Mouse (Mus musculus) CH12.LX (cell line): Measurements from ENCODE around the gene Baat. TPM values are rescaled to one million over a fixed set of nuclear protein-coding genes. Genes with fewer than 3 reads are reported as not detected.
"Not testable (repeated sequence)": the region's sequence is repeated elsewhere in the genome, so short reads cannot be mapped to it uniquely, and the experiment has no call there.

Experiments used
- DNase-seq: peaks from one replicate; pipeline ENCODE4 v3.0.0-alpha.2; 2013; ENCODE audit errors: extremely low read depth
- H3K27ac ChIP-seq: 2 replicates; pipeline ENCODE4 v1.5.1; 2012; ENCODE audit warnings: low read depth, mild to moderate bottlenecking, control low read depth, moderate library complexity; ENCODE audit not compliant: insufficient read depth
- H3K27me3 ChIP-seq: replicated peaks from 2 replicates; pipeline ENCODE3; 2012; ENCODE audit warnings: inconsistent platforms
- H3K36me3 ChIP-seq, 2 experiments: replicated peaks in 1 of 2; 2 replicates each; pipeline versions ENCODE3 to v1.6.1; 2012; ENCODE audit warnings: inconsistent platforms in 1 of 2, low read length in 1 of 2, mild to moderate bottlenecking in 1 of 2, mixed read lengths in 1 of 2, moderate library complexity in 1 of 2; ENCODE audit not compliant: control insufficient read depth in 1 of 2, insufficient read depth in 1 of 2
- H3K4me1 ChIP-seq, 2 experiments: 2 replicates each; pipeline ENCODE4 v1.6.1; 2012; ENCODE audit warnings: inconsistent platforms in 1 of 2, moderate library complexity in 1 of 2; ENCODE audit not compliant: insufficient read depth in 2 of 2, control insufficient read depth in 1 of 2
- H3K4me2 ChIP-seq: 2 replicates; pipeline ENCODE4 v1.6.1; 2012; ENCODE audit warnings: low read depth, mild to moderate bottlenecking, control low read depth; ENCODE audit not compliant: poor library complexity, insufficient read depth, severe bottlenecking
- H3K4me3 ChIP-seq, 3 experiments: fragments of 150-350 bp in 1 of 3; sonication (generic) in 1 of 3; replicated peaks in 1 of 3; 2 replicates each; pipeline versions ENCODE3 to v1.5.1; 2011 to 2012; ENCODE audit warnings: low read depth in 2 of 3, low read length in 2 of 3, mild to moderate bottlenecking in 2 of 3, moderate library complexity in 2 of 3, control low read depth in 1 of 3, improper control_type of control experiment in 1 of 3, inconsistent platforms in 1 of 3, mixed read lengths in 1 of 3; ENCODE audit not compliant: poor library complexity in 1 of 3
- H3K79me2 ChIP-seq: replicated peaks from 2 replicates; pipeline ENCODE4 v1.6.1; 2012; ENCODE audit warnings: mild to moderate bottlenecking, moderate library complexity; ENCODE audit not compliant: control insufficient read depth, poor library complexity, insufficient read depth, severe bottlenecking; ENCODE audit errors: extremely low read depth
- H3K9ac ChIP-seq: 2 replicates; pipeline ENCODE4 v1.6.1; 2012; ENCODE audit warnings: low read depth, mild to moderate bottlenecking, control low read depth, moderate library complexity; ENCODE audit not compliant: insufficient read depth
- H3K9me3 ChIP-seq: replicated peaks from 2 replicates; pipeline ENCODE3; 2012; ENCODE audit warnings: low read length, inconsistent platforms, mixed read lengths
- HCFC1 ChIP-seq: IDR thresholded peaks from 2 replicates; pipeline ENCODE4 v1.6.1; 2012; ENCODE audit warnings: low read depth, mild to moderate bottlenecking, inconsistent platforms, low read length, improper control_type of control experiment
- TCF12 ChIP-seq: IDR thresholded peaks from 2 replicates; pipeline ENCODE4 v1.6.1; 2014; ENCODE audit warnings: low read depth, mild to moderate bottlenecking, inconsistent platforms, low read length, improper control_type of control experiment
- ZC3H11A ChIP-seq: IDR thresholded peaks from 2 replicates; pipeline ENCODE4 v1.6.1; 2012; ENCODE audit warnings: low read depth, mild to moderate bottlenecking, inconsistent platforms, low read length, improper control_type of control experiment
- ZMIZ1 ChIP-seq: IDR thresholded peaks from 2 replicates; pipeline ENCODE4 v1.6.1; 2012; ENCODE audit warnings: low read depth, mild to moderate bottlenecking, inconsistent platforms, low read length, improper control_type of control experiment
- dilution Hi-C: fragments of 300-500 bp; cut with MboI; formaldehyde crosslinking; loops from 2 replicates; pipeline ENCODE4 v1.14.3; 2020; ENCODE audit warnings: low sequenced_read_pairs; ENCODE audit not compliant: extremely low pct_unique_long_range_greater_than_20kb, extremely low pct_ligation_motif_present
- in situ Hi-C: fragments of 300-500 bp; cut with MboI; formaldehyde crosslinking; loops from 3 replicates; pipeline ENCODE4 v1.14.3; 2019; ENCODE audit warnings: low sequenced_read_pairs, low pct_ligation_motif_present, low pct_unique_long_range_greater_than_20kb, mixed read lengths
- polyA plus RNA-seq: library from polyadenylated mRNA; unstranded; fragments of >175 nt; gene quantifications from 2 replicates; pipeline ENCODE4 v1.2.1, GENCODE M21; 2012; ENCODE audit warnings: low read depth; ENCODE audit not compliant: insufficient read length
- total RNA-seq, 2 experiments: library from RNA; depleted of rRNA; stranded (reverse); fragments of 300-350 nt in 1 of 2; fragments of >200 nt in 1 of 2; gene quantifications; 2 replicates each; pipeline ENCODE4 v1.2.3; 2012 to 2014

Baat gene
- total and polyA plus RNA-seq, 3 experiments: 0.04 to 0.19 TPM; not detected in 1

DNA sequence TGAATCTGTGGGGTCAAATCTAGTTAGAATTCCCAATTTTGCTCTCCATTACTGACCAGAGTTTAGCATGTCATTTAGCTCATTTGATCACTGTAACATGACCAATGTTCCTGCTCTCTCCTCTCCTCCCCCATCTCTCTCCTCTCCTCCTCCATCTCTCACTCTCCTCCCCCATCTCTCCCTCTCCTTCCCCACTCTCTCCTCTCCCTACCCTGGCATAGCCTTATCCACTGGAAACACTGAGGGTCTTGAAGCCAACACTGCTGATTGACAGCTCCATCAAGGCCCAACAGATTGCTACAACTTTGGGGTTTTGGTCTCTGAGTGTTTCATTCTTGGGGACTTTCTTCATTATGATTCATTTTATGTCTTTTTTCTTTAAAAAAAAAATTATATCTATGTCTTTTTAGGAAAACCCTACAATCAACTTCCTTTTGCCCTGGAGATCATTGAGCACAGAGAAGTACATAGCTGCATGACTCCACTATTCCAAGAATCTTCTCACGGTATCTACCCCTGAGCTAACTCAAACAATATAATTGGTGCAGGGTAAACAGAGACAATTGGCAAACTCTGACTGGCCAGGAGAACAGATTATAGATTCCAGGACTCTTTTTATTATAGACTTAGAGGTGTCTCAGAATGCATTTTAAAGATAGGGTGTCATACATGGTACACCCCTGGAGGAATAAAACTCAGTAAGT lies 54.4 kb downstream of the Baat start:
- Histone ChIP-seq H3K36me3 (no peaks in the 10 kb centered on the region), H3K4me1 (peaks cover 0 to 7% of the 10 kb centered on the region in 2 experiments; a peak in 2 of 4 replicates), H3K27ac (no peak overlapping the region), H3K9me3 (no peaks in the 10 kb centered on the region), H3K4me2 (no peak overlapping the region), H3K9ac (no peak overlapping the region), H3K4me3 (no peak overlapping the region), H3K27me3 (no peaks in the 10 kb centered on the region), H3K79me2 (no peaks in the 10 kb centered on the region)
- dilution Hi-C loops (no loop called here), in situ Hi-C loops (no loop called here)
- TF ChIP-seq ZC3H11A: no peak
- no peak for TF ChIP-seq ZMIZ1
- TF ChIP-seq HCFC1: no peak
- no peak for TF ChIP-seq TCF12
- no peak for DNase-seq

DNA sequence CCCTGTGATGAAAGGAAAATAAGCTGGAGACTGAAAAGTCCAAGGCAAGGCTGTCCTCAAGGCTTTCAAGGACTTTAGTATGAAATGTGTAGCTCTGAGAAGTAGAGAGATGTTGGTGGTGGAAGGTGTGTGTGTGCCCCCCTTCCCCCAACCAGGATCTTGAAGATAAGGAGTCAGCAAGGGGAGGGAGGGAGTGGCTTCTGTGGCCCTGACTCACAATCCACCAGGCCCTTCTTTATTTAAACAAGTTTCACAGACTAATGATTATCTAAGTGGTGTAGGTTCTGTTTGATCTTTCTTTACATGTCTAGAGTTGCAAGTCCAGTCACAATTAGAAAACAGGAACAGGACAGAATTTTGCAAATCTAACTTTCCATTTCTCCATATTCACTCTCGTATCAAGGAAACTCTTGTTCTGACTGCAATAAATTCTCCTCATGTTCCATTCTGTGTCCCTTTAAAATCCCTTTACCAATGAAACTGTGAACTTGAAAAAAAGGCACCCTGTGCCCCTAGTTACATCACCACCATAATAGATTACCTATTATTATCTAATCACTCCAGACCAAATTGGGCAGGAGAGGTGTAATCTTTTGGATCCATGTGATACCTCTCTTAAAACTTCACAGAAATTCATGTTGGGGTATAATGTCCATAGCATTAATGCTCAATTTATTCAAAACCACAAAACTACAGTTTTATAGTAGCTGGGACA lies 55.1 kb downstream of the Baat start:
- dilution Hi-C loops, H3K9ac ChIP-seq, H3K79me2 ChIP-seq, H3K27me3 ChIP-seq, H3K4me3 ChIP-seq, H3K4me1 ChIP-seq, H3K9me3 ChIP-seq, H3K36me3 ChIP-seq, in situ Hi-C loops, DNase-seq, H3K27ac ChIP-seq, H3K4me2 ChIP-seq: not testable (repeated sequence)

Other genes with a start within 250 kb of the Baat start
- gene Acnat2, start 98.4 kb downstream of the Baat start, total RNA-seq (2012; rRNA removed): not detected in 2 replicates
- gene Acnat2, start 98.4 kb downstream of the Baat start, total RNA-seq (2014; rRNA removed): not detected in 2 replicates
- gene Acnat2, start 98.4 kb downstream of the Baat start, polyA plus RNA-seq: not detected in 2 replicates
- not detected in 2 replicates for gene Acnat1, start 32.6 kb downstream of the Baat start, total RNA-seq (2012; rRNA removed)
- gene Acnat1, start 32.6 kb downstream of the Baat start, total RNA-seq (2014; rRNA removed): not detected in 2 replicates
- not detected in 2 replicates for gene Acnat1, start 32.6 kb downstream of the Baat start, polyA plus RNA-seq
- gene Mrpl50, start 14.5 kb upstream of the Baat start, total RNA-seq (2012; rRNA removed): 23.4 and 29.9 TPM in 2 replicates
- 42.9 and 46.2 TPM in 2 replicates for gene Mrpl50, start 14.5 kb upstream of the Baat start, total RNA-seq (2014; rRNA removed)
- gene Mrpl50, start 14.5 kb upstream of the Baat start, polyA plus RNA-seq: 63.3 and 63.8 TPM in 2 replicates
- 4.7 and 5.1 TPM in 2 replicates for gene Zfp189, start 14.6 kb upstream of the Baat start, total RNA-seq (2012; rRNA removed)
- 4.0 and 4.3 TPM in 2 replicates for gene Zfp189, start 14.6 kb upstream of the Baat start, total RNA-seq (2014; rRNA removed)
- 1.6 and 2.3 TPM in 2 replicates for gene Zfp189, start 14.6 kb upstream of the Baat start, polyA plus RNA-seq
- not detected in 2 replicates for gene Aldob, start 43.0 kb upstream of the Baat start, total RNA-seq (2012; rRNA removed)
- not detected in 2 replicates for gene Aldob, start 43.0 kb upstream of the Baat start, total RNA-seq (2014; rRNA removed)
- not detected in 2 replicates for gene Aldob, start 43.0 kb upstream of the Baat start, polyA plus RNA-seq
- 0.13 TPM in 1 of 2 replicates, not detected in the other for gene Tmem246, start 91.3 kb upstream of the Baat start, total RNA-seq (2012; rRNA removed)
- 0.22 and 0.24 TPM in 2 replicates for gene Tmem246, start 91.3 kb upstream of the Baat start, total RNA-seq (2014; rRNA removed)
- gene Tmem246, start 91.3 kb upstream of the Baat start, polyA plus RNA-seq: 0.19 and 0.49 TPM in 2 replicates
- gene Rnf20, start 125.4 kb upstream of the Baat start, total RNA-seq (2012; rRNA removed): 47.9 and 58.7 TPM in 2 replicates
- 50.6 and 54.0 TPM in 2 replicates for gene Rnf20, start 125.4 kb upstream of the Baat start, total RNA-seq (2014; rRNA removed)
- gene Rnf20, start 125.4 kb upstream of the Baat start, polyA plus RNA-seq: 61.5 and 62.6 TPM in 2 replicates
- not detected in 2 replicates for gene Ppp3r2, start 175.5 kb upstream of the Baat start, total RNA-seq (2012; rRNA removed)
- gene Ppp3r2, start 175.5 kb upstream of the Baat start, total RNA-seq (2014; rRNA removed): not detected in 2 replicates
- gene Ppp3r2, start 175.5 kb upstream of the Baat start, polyA plus RNA-seq: not detected in 2 replicates